Mouse (Mus musculus) heart, embryonic 13.5 days (tissue): ENCODE data around the gene Sytl5. TPM values are rescaled to one million over a fixed set of nuclear protein-coding genes. Genes with fewer than 3 reads are reported as not detected.

ENCODE experiments used
- ATAC-seq: fragments of 200-750 bp; cut with Nextera tagmentation; 2 replicates; pipeline ENCODE4 v1.8.0; 2017; ENCODE audit warnings: moderate TSS enrichment; ENCODE audit not compliant: insufficient number of reproducible peaks, low FRiP score, low TSS enrichment; ENCODE audit errors: extremely low read depth
- H3K27ac ChIP-seq: fragments of 300-500 bp; sonication (generic); replicated peaks from 2 replicates; pipeline ENCODE4 v1.5.1; 2015; ENCODE audit warnings: moderate library complexity, mild to moderate bottlenecking, inconsistent platforms
- H3K27me3 ChIP-seq: fragments of 300-500 bp; sonication (generic); replicated peaks from 2 replicates; pipeline ENCODE4 v1.6.1; 2015; ENCODE audit warnings: mild to moderate bottlenecking, inconsistent platforms
- H3K36me3 ChIP-seq: fragments of 300-500 bp; sonication (generic); 2 replicates; pipeline ENCODE4 v1.6.1; 2015; ENCODE audit warnings: mild to moderate bottlenecking, inconsistent platforms
- H3K4me1 ChIP-seq: fragments of 300-500 bp; sonication (generic); 2 replicates; pipeline ENCODE4 v1.6.1; 2015; ENCODE audit warnings: inconsistent platforms
- H3K4me2 ChIP-seq: fragments of 300-500 bp; sonication (generic); 2 replicates; pipeline ENCODE4 v1.6.1; 2015; ENCODE audit warnings: inconsistent platforms, mild to moderate bottlenecking, moderate library complexity
- H3K4me3 ChIP-seq: fragments of 300-500 bp; sonication (generic); 2 replicates; pipeline ENCODE4 v1.5.1; 2015; ENCODE audit warnings: moderate library complexity, mild to moderate bottlenecking, inconsistent platforms
- H3K9ac ChIP-seq: fragments of 300-500 bp; sonication (generic); 2 replicates; pipeline ENCODE4 v1.6.1; 2015; ENCODE audit warnings: inconsistent platforms, mild to moderate bottlenecking, moderate library complexity
- H3K9me3 ChIP-seq: fragments of 300-500 bp; sonication (generic); 2 replicates; pipeline ENCODE4 v1.6.1; 2016; ENCODE audit warnings: inconsistent platforms
- WGBS: fragments of 180-500 bp; shearing (Covaris S2); methylation state at CpG from one replicate; pipeline ENCODE4 v1.1.7; 2015; ENCODE audit warnings: mixed read lengths; 5-methylcytosine and 5-hydroxymethylcytosine counted together
- polyA plus RNA-seq: library from polyadenylated mRNA; unstranded; fragments of >200 nt; fragmentation: Nextera tagmentation; extraction: Ambion mirVana; gene quantifications from 2 replicates; pipeline ENCODE4 v1.2.1, GENCODE M21; 2015

Sytl5 gene
- polyA plus RNA-seq: 0.23 and 0.33 TPM in 2 replicates

GRCm38 (mm10) chrX:9885322-9885721 is at the start of gene Sytl5:
Sytl5 (plus strand) TSS chrX:9885622.
- Histone ChIP-seq H3K27me3 (no peaks in the 10 kb centered on the region), H3K27ac (no peak within 1 kb of the TSS), H3K9me3 (no peaks in the 10 kb centered on the region), H3K9ac (no peak within 1 kb of the TSS), H3K4me2 (no peak within 1 kb of the TSS), H3K4me1 (no peaks in the 10 kb centered on the region), H3K4me3 (no peak within 1 kb of the TSS), H3K36me3 (no peaks in the 10 kb centered on the region)
- ATAC-seq: no peak
- WGBS: 61% methylated on average over 2 of the region's 2 CpGs

DNA sequence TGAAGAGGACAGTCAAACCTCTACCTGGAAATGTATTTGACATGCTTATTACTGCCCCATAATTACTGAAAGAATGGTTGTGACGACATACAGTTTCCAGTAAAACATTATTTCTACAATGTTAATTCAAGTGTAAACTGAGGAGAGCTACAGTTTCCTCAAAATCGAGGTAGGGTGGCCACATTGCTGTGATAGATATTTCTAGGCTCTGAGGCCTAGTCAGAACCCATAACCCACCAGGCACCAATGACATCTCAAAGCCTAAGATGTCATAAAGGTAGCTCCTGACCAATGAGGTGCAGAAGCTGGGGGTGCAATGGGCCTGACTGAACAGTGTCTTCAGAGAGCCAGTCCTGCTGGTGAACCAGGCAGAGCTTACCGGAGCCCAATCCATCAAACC is 38.8 kb upstream of the Sytl5 start, which contains the start of gene Hypm:
Gene Hypm (plus strand): TSS at position 301 of the 400 bp plus-strand sequence.
- ATAC-seq: no peak
- no peak within 1 kb of the TSS for H3K4me2 ChIP-seq
- H3K36me3 ChIP-seq: no peaks in the 10 kb centered on the region
- no peak within 1 kb of the TSS for H3K4me3 ChIP-seq
- no peaks in the 10 kb centered on the region for H3K27me3 ChIP-seq
- H3K9ac ChIP-seq: no peak within 1 kb of the TSS
- no peaks in the 10 kb centered on the region for H3K4me1 ChIP-seq
- H3K9me3 ChIP-seq: no peaks in the 10 kb centered on the region
- H3K27ac ChIP-seq: no peak within 1 kb of the TSS
- 65% methylated on average over 3 of the region's 3 CpGs for WGBS

DNA sequence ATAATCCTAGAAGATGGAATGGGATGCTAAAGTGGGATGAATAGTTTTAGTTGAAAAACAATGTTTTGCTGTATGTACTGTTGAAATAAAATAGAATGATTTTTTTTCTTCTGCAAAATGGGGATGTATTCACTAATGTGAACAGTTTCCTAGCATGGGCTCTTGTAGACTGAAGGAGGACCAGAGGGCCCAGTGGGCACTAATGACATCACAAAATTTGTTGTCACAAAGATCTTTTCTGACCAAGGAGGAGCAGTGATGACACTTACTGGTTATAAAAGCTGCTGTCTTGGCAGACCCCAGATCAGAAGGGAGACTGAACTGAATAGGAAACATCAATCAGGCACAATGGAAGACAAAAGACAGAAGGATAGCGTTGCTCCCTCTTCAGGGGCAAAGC is 36.0 kb upstream of the Sytl5 start, which contains the start of gene H2al3:
Gene H2al3 (plus strand): TSS at position 301 of the 400 bp plus-strand sequence.
- no peaks in the 10 kb centered on the region for H3K36me3 ChIP-seq
- ATAC-seq: no peak

DNA sequence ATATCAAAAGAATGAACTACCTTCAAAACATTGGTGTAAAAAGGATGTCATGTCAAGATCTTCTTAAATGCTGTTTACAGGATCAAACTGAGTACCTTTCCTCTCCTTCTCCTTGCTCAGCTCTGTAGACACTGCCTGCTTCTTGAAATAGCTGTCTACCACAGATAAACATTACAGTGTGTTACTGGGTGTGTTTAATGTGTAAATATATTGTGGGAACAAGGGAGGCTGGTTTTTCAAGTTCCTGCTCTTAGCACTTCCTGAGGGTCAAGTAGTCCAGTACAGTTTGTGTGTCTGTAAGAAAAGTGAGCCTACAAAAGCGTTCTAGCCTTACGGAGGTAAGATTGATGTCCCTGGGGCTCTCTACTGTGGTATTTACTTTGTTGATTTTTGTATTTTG is 23.6 kb upstream of the Sytl5 start:
- H3K36me3 ChIP-seq: no peaks in the 10 kb centered on the region
- no peak overlapping the region for H3K9ac ChIP-seq
- 71% methylated on average over 2 of the region's 2 CpGs for WGBS
- H3K27me3 ChIP-seq: no peaks in the 10 kb centered on the region
- H3K4me3 ChIP-seq: no peak overlapping the region
- ATAC-seq: no peak
- H3K27ac ChIP-seq: no peak overlapping the region
- H3K4me1 ChIP-seq: no peaks in the 10 kb centered on the region
- no peaks in the 10 kb centered on the region for H3K9me3 ChIP-seq
- H3K4me2 ChIP-seq: no peak overlapping the region

More for the DNA sequence above, 36.0 kb upstream of the Sytl5 start, which contains the start of gene H2al3:
- Histone ChIP-seq H3K9ac (no peak within 1 kb of the TSS), H3K4me2 (no peak within 1 kb of the TSS), H3K4me3 (no peak within 1 kb of the TSS), H3K27me3 (no peaks in the 10 kb centered on the region), H3K4me1 (no peaks in the 10 kb centered on the region), H3K27ac (no peak within 1 kb of the TSS), H3K9me3 (no peaks in the 10 kb centered on the region)
- 55% methylated on average over 1 of the region's 1 CpGs for WGBS

GRCm38 (mm10) chrX:9875519-9875918 is 9.9 kb upstream of the Sytl5 start:
- Histone ChIP-seq H3K27ac (no peak overlapping the region), H3K9me3 (no peaks in the 10 kb centered on the region), H3K4me1 (no peaks in the 10 kb centered on the region), H3K36me3 (no peaks in the 10 kb centered on the region), H3K27me3 (no peaks in the 10 kb centered on the region), H3K4me2 (no peak overlapping the region), H3K9ac (no peak overlapping the region), H3K4me3 (no peak overlapping the region)
- ATAC-seq: no peak
- 79% methylated on average over 2 of the region's 2 CpGs for WGBS

DNA sequence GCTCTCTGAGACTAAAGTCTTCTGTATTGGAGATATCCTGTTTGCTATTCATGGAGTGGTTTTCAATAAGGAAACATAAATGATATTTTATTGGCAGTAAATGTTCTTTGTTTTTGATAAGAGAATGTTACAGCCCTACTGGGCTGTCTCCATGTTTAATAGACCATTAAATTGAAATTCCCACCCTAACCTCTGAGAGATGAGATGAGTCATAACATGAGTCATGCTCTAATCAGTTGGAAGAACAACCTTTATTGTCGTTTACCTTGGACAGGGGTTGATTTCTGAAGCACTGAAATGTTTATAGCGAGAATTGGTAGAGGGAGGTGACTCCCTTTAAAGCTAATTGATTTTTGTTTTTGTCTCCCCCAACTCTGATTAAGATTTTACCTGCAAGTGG is 24.1 kb downstream of the Sytl5 start:
- Histone ChIP-seq H3K27me3 (no peaks in the 10 kb centered on the region), H3K4me2 (no peak overlapping the region), H3K27ac (no peak overlapping the region), H3K9ac (no peak overlapping the region), H3K36me3 (no peaks in the 10 kb centered on the region), H3K9me3 (no peaks in the 10 kb centered on the region), H3K4me1 (no peaks in the 10 kb centered on the region), H3K4me3 (no peak overlapping the region)
- 49% methylated on average over 2 of the region's 2 CpGs for WGBS
- ATAC-seq: no peak

GRCm38 (mm10) chrX:9933839-9934238 is 48.4 kb downstream of the Sytl5 start:
- Histone ChIP-seq H3K9ac (no peak overlapping the region), H3K9me3 (no peaks in the 10 kb centered on the region), H3K4me2 (no peak overlapping the region), H3K36me3 (no peaks in the 10 kb centered on the region), H3K27me3 (no peaks in the 10 kb centered on the region), H3K4me3 (no peak overlapping the region), H3K4me1 (no peaks in the 10 kb centered on the region), H3K27ac (no peak overlapping the region)
- no peak for ATAC-seq

DNA sequence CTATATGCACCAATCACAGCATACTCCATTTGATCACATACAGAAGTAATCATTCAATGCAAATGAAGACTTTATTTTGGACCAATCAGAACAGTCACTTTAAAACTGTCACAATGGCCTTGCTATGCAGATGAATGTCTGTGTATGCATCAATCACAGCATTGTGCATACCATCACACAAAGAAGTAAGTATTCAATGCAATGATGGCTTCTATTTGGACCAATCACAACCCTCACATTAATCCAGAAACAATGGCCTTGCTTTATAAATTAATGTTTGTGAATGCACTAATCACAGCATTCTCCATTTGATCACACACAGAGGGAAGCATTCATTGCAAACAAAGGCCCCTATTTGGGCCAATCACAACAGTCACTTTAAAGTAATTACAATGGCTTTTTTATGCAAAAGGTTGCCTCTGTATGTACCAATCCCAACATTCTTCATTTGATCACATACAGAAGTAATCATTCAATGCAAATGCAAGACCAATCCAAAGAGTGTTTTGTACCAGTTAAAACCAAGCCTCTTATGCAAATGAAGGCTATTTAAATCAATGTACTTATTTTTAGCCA is 98.8 kb downstream of the Sytl5 start:
- no peaks in the 10 kb centered on the region for H3K4me1 ChIP-seq
- H3K27me3 ChIP-seq: no peaks in the 10 kb centered on the region
- H3K27ac ChIP-seq: no peak overlapping the region
- no peaks in the 10 kb centered on the region for H3K9me3 ChIP-seq
- H3K4me3 ChIP-seq: no peak overlapping the region
- no peaks in the 10 kb centered on the region for H3K36me3 ChIP-seq
- no peak overlapping the region for H3K9ac ChIP-seq
- H3K4me2 ChIP-seq: no peak overlapping the region
- ATAC-seq: no peak

DNA sequence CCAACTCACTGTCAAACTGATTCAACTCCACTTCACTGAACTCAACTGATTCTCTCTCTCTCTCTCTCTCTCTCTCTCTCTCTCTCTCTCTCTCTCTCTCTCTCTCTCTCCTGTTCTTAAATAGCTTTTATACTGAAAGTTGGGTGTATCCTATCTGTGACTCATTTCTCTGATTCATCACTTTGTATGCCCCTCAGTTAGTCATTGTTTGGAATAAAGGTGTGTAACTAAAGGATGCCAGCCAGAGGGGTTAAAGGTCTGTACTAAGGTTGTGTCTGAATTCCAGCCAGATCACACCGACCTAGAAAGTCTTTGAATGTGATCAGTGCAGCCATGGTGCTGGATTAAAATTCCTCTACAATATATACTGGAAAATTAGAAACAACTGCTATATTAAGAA is 115.3 kb downstream of the Sytl5 start:
- no peak overlapping the region for H3K9ac ChIP-seq
- 57% methylated on average over 1 of the region's 1 CpGs for WGBS
- no peak for ATAC-seq
- no peaks in the 10 kb centered on the region for H3K36me3 ChIP-seq
- no peak overlapping the region for H3K4me3 ChIP-seq
- no peak overlapping the region for H3K27ac ChIP-seq
- no peaks in the 10 kb centered on the region for H3K9me3 ChIP-seq
- H3K4me1 ChIP-seq: no peaks in the 10 kb centered on the region
- no peak overlapping the region for H3K4me2 ChIP-seq
- no peaks in the 10 kb centered on the region for H3K27me3 ChIP-seq

- Histone ChIP-seq H3K4me3 (no peak overlapping the region), H3K27me3 (no peaks in the 10 kb centered on the region), H3K27ac (no peak overlapping the region), H3K9ac (no peak overlapping the region), H3K4me2 (no peak overlapping the region), H3K4me1 (no peaks in the 10 kb centered on the region), H3K36me3 (no peaks in the 10 kb centered on the region), H3K9me3 (no peaks in the 10 kb centered on the region)
- ATAC-seq: no peak
- WGBS: 26% methylated on average over 1 of the region's 1 CpGs
Measured at GRCm38 (mm10) chrX:10005946-10006345, 120.5 kb downstream of the Sytl5 start.

- Histone ChIP-seq H3K9ac (no peak overlapping the region), H3K4me2 (no peak overlapping the region), H3K36me3 (no peaks in the 10 kb centered on the region), H3K27ac (no peak overlapping the region), H3K4me3 (no peak overlapping the region), H3K9me3 (no peaks in the 10 kb centered on the region), H3K4me1 (no peaks in the 10 kb centered on the region), H3K27me3 (no peaks in the 10 kb centered on the region)
- ATAC-seq: no peak
- 74% methylated on average over 1 of the region's 1 CpGs for WGBS
Measured at GRCm38 (mm10) chrX:10007675-10008270, 122.4 kb downstream of the Sytl5 start.

- Histone ChIP-seq H3K9me3 (no peaks in the 10 kb centered on the region), H3K9ac (no peak overlapping the region), H3K27ac (no peak overlapping the region), H3K36me3 (no peaks in the 10 kb centered on the region), H3K4me1 (no peaks in the 10 kb centered on the region), H3K4me3 (no peak overlapping the region), H3K4me2 (no peak overlapping the region), H3K27me3 (no peaks in the 10 kb centered on the region)
- ATAC-seq: no peak
Measured at GRCm38 (mm10) chrX:10010202-10010601, 124.8 kb downstream of the Sytl5 start.
